Comparison of ENCODE assay signal across 10 mouse cellular contexts in the genomic region with DNA sequence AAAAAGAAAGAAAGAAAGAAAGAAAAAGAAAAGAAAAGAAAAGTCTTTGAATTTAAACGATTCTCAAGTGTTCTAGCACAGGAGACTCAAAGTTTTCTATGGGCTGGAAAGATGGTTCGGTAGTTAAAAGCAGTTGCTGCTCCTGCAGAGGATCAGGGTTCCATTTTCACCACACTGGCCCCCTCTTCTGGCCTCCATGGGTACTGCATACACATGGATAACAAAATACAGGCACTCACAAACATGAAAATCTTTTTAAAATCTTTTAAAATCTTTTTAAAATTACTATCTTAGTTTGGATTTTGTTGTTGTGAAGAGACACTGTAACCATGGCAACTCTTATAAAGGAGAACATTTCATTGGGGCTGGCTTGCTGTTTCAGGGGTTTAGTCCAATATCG. TPM values are rescaled to one million over a fixed set of nuclear protein-coding genes. Genes with fewer than 3 reads are reported as not detected.
DNase-seq lines count a peak whose midpoint lies in the region; ATAC-seq and TF ChIP-seq lines count a peak whose summit lies in the region.
"Had no signal": no experiment of that assay in that cellular context is flagged by ENCODE, and none has a peak within 500 bp of the region (broad histone marks: within the 10 kb centered on the region; RNA-seq: fewer than 3 reads in every experiment).

No protein-coding gene starts in this region.

- DNase-seq in kidney, postnatal 0 days (ENCODE audit: low spot score), result no peak
- peak; percentile 65 for DNase-seq in A20 (ENCODE audit: low read depth, low spot score)
- peak; percentile 43 for DNase-seq in forelimb bud, embryonic 11.5 days (ENCODE audit: low read depth, low spot score)
- no peak for DNase-seq in urinary bladder, postnatal 10 days (ENCODE audit: low spot score)
- no peak for DNase-seq in ovary, postnatal 14 days (ENCODE audit: low spot score)
- DNase-seq: adrenal gland, adult 2 months; heart, postnatal 36 days had no signal

- peak; percentile 55 for TF ChIP-seq CTCF in kidney, postnatal 0 days (IDR thresholded peaks at IDR 0.05; ENCODE audit: low read depth)
- peak; percentile 85 for TF ChIP-seq CTCF in E14TG2a.4 (conservative IDR thresholded peaks at IDR 0.05; ENCODE audit: low read length)

- no peaks in the 10 kb centered on the region for H3K36me3 ChIP-seq in kidney, postnatal 0 days (ENCODE audit: insufficient read depth, low read length)
- no peaks in the 10 kb centered on the region for H3K36me3 ChIP-seq in kidney, embryonic 15.5 days
- H3K36me3 ChIP-seq in E14TG2a.4 (ENCODE audit: insufficient read depth, low read length), result no peaks in the 10 kb centered on the region
- H3K36me3 ChIP-seq: liver, embryonic 15.5 days had no signal

- H3K4me3 ChIP-seq in kidney, postnatal 0 days (replicated peaks; ENCODE audit: low read depth, low read length), result no peak overlapping the region
- no peak overlapping the region for H3K4me3 ChIP-seq in kidney, embryonic 15.5 days (replicated peaks)
- no peak overlapping the region for H3K4me3 ChIP-seq in E14TG2a.4 (replicated peaks; ENCODE audit: low read length)
- H3K4me3 ChIP-seq: liver, embryonic 15.5 days had no signal

- no peak for ATAC-seq in kidney, postnatal 0 days (replicated peaks; ENCODE audit: low FRiP score, low read depth)
- ATAC-seq in kidney, embryonic 15.5 days (replicated peaks; ENCODE audit: low FRiP score), result no peak

- 71% methylated on average over 3 of the region's 3 CpGs for WGBS in kidney, postnatal 0 days
- 78% methylated on average over 3 of the region's 3 CpGs for WGBS in kidney, embryonic 15.5 days

- no peak overlapping the region for H3K27ac ChIP-seq in kidney, postnatal 0 days
- no peak overlapping the region for H3K27ac ChIP-seq in kidney, embryonic 15.5 days
- H3K27ac ChIP-seq: liver, embryonic 15.5 days had no signal

- H3K9me3 ChIP-seq in kidney, postnatal 0 days (replicated peaks; ENCODE audit: low read length), result no peaks in the 10 kb centered on the region
- peaks cover 5% of the 10 kb centered on the region; the same call in 1 of the 2 replicates for H3K9me3 ChIP-seq in kidney, embryonic 15.5 days (replicated peaks)
- H3K9me3 ChIP-seq in E14TG2a.4 (ENCODE audit: low read length), result peaks cover 11% of the 10 kb centered on the region; the same call in 1 of the 2 replicates
- H3K9me3 ChIP-seq: liver, embryonic 15.5 days had no signal

- H3K4me1 ChIP-seq in kidney, postnatal 0 days (replicated peaks; ENCODE audit: insufficient read depth, low read length), result no peaks in the 10 kb centered on the region
- peaks cover 16% of the 10 kb centered on the region for H3K4me1 ChIP-seq in kidney, embryonic 15.5 days
- peaks cover 21% of the 10 kb centered on the region for H3K4me1 ChIP-seq in E14TG2a.4 (replicated peaks; ENCODE audit: low read depth, low read length)

- no peak overlapping the region for H3K9ac ChIP-seq in kidney, postnatal 0 days (ENCODE audit: low read depth, low read length)
- no peak overlapping the region for H3K9ac ChIP-seq in kidney, embryonic 15.5 days
- H3K9ac ChIP-seq: liver, embryonic 15.5 days had no signal

- no peaks in the 10 kb centered on the region for H3K27me3 ChIP-seq in kidney, postnatal 0 days (ENCODE audit: insufficient read depth, low read length)
- no peaks in the 10 kb centered on the region for H3K27me3 ChIP-seq in kidney, embryonic 15.5 days
- 0 out of 2 replicates have a peak, but pooled peaks cover 3% of the 10 kb centered on the region for H3K27me3 ChIP-seq in E14TG2a.4 (ENCODE audit: insufficient read depth, low read length)
- H3K27me3 ChIP-seq: liver, embryonic 15.5 days had no signal

- no peak overlapping the region for H3K4me2 ChIP-seq in kidney, postnatal 0 days (ENCODE audit: low read length)
- H3K4me2 ChIP-seq in kidney, embryonic 15.5 days, result no peak overlapping the region
- H3K4me2 ChIP-seq: liver, embryonic 15.5 days had no signal

RNA-seq across cellular contexts. Expression of gene Lrp3, which starts 15.0 kb away (rescaled TPM):
- 3.7 and 4.1 TPM in 2 replicates for polyA plus RNA-seq in kidney, postnatal 0 days (2015; fragmentation: Nextera tagmentation; extraction: Ambion mirVana)
- polyA plus RNA-seq in kidney, embryonic 15.5 days (2015; fragmentation: Nextera tagmentation; extraction: Ambion mirVana), result 5.2 and 6.3 TPM in 2 replicates

RNA-seq across cellular contexts. Expression of gene Slc7a10, which starts 44.1 kb away (rescaled TPM):
- 0.26 and 0.28 TPM in 2 replicates for polyA plus RNA-seq in kidney, postnatal 0 days (2015; fragmentation: Nextera tagmentation; extraction: Ambion mirVana)
- polyA plus RNA-seq in kidney, embryonic 15.5 days (2015; fragmentation: Nextera tagmentation; extraction: Ambion mirVana), result 1.1 and 2.4 TPM in 2 replicates

Comparison
In these comparisons a context has a peak if more than half of its experiments do, and no peak if none do; other contexts are left out.
1. DNase-seq: peak in A20 (single experiment) and forelimb bud, embryonic 11.5 days (single experiment); none in kidney, postnatal 0 days (single experiment), urinary bladder, postnatal 10 days (single experiment) and ovary, postnatal 14 days (single experiment).